Mouse (Mus musculus): ENCODE results near the gene Pcmt1. TPM values are rescaled to one million over a fixed set of nuclear protein-coding genes. Genes with fewer than 3 reads are reported as not detected.
A peak's percentile ranks its signal among the peaks of the same experiment; 100 is the strongest.

Gene Pcmt1
- polyA plus RNA-seq, 1 experiment from 2014 or later, result 80.9 TPM

- WGBS, result 89% methylated on average over 5 of the region's 5 CpGs
- H3K4me3 ChIP-seq (ENCODE audit: low read depth, low read length), result no peak overlapping the region
- no peak for TF ChIP-seq CTCF (IDR thresholded peaks at IDR 0.05; ENCODE audit: low read depth)
- no peak for ATAC-seq
- H3K36me3 ChIP-seq (ENCODE audit: control insufficient read depth, insufficient read depth), result peaks cover 74% of the 10 kb centered on the region
- no peak overlapping the region for H3K4me2 ChIP-seq (replicated peaks; ENCODE audit: low read depth)
- H3K9me3 ChIP-seq (ENCODE audit: control insufficient read depth), result no peaks in the 10 kb centered on the region
- no peak overlapping the region for H3K27ac ChIP-seq (ENCODE audit: low read depth, low read length)
- H3K9ac ChIP-seq (ENCODE audit: low read depth, low read length), result no peak overlapping the region
- no peaks in the 10 kb centered on the region for H3K27me3 ChIP-seq (replicated peaks; ENCODE audit: control insufficient read depth, insufficient read depth, low read length)
- H3K4me1 ChIP-seq (replicated peaks; ENCODE audit: control insufficient read depth, insufficient read depth, low read length), result no peaks in the 10 kb centered on the region
These were observed 29.2 kb upstream of the Pcmt1 start for GRCm38 (mm10) chr10:7710121-7710520.

DNA sequence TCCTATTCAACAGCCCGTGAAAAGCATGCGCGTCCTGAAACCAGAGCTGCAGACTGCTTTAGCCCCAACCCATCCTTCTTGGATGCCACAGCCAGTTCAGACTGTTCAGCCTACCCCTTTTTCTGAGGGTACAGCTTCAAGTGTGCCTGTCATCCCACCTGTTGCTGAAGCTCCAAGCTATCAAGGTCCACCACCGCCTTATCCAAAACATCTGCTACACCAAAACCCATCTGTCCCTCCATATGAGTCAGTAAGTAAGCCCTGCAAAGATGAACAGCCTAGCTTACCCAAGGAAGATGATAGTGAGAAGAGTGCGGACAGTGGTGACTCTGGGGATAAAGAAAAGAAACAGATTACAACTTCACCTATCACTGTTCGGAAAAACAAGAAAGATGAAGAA, 21.6 kb upstream of the Pcmt1 start:
- ATAC-seq, result no peak
- Histone ChIP-seq H3K9ac (ENCODE audit: low read depth, low read length) (no peak overlapping the region), H3K9me3 (ENCODE audit: control insufficient read depth) (no peaks in the 10 kb centered on the region), H3K27me3 (replicated peaks; ENCODE audit: control insufficient read depth, insufficient read depth, low read length) (no peaks in the 10 kb centered on the region), H3K27ac (ENCODE audit: low read depth, low read length) (no peak overlapping the region), H3K4me1 (replicated peaks; ENCODE audit: control insufficient read depth, insufficient read depth, low read length) (no peaks in the 10 kb centered on the region), H3K4me2 (replicated peaks; ENCODE audit: low read depth) (no peak overlapping the region), H3K36me3 (ENCODE audit: control insufficient read depth, insufficient read depth) (peaks cover 74% of the 10 kb centered on the region), H3K4me3 (ENCODE audit: low read depth, low read length) (no peak overlapping the region)
- 96% methylated on average over 6 of the region's 6 CpGs for WGBS
- no peak for TF ChIP-seq CTCF (IDR thresholded peaks at IDR 0.05; ENCODE audit: low read depth)

DNA sequence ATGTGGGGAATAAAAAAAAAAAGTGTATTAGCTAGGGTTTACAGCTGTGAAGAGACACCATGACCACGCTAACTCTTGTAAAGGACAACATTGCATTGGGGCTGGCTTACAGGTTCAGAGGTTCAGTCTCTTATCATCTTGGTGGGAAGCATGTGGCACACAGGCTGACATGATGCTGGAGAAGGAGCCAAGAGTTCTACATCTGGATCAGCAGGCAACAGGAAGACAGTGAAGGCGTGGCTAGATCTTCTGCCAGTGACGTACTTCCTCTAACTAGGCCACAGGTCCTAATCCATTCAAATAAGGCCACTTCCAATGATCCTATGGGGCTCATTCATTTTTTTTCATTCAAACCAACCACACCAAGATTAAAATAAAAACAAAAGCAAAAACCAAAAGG, 19.2 kb upstream of the Pcmt1 start:
- no peak for TF ChIP-seq CTCF (IDR thresholded peaks at IDR 0.05; ENCODE audit: low read depth)
- Histone ChIP-seq H3K27ac (ENCODE audit: low read depth, low read length) (no peak overlapping the region), H3K27me3 (replicated peaks; ENCODE audit: control insufficient read depth, insufficient read depth, low read length) (no peaks in the 10 kb centered on the region), H3K4me3 (ENCODE audit: low read depth, low read length) (no peak overlapping the region), H3K36me3 (ENCODE audit: control insufficient read depth, insufficient read depth) (peaks cover 68% of the 10 kb centered on the region), H3K4me1 (replicated peaks; ENCODE audit: control insufficient read depth, insufficient read depth, low read length) (no peaks in the 10 kb centered on the region), H3K9me3 (ENCODE audit: control insufficient read depth) (no peaks in the 10 kb centered on the region), H3K4me2 (replicated peaks; ENCODE audit: low read depth) (no peak overlapping the region), H3K9ac (ENCODE audit: low read depth, low read length) (no peak overlapping the region)
- ATAC-seq, result no peak
- 77% methylated on average over 3 of the region's 3 CpGs for WGBS

GRCm38 (mm10) chr10:7695286-7695685, 14.3 kb upstream of the Pcmt1 start:
- TF ChIP-seq CTCF (IDR thresholded peaks at IDR 0.05; ENCODE audit: low read depth), result peak; percentile 32
- peaks cover 64% of the 10 kb centered on the region for H3K36me3 ChIP-seq (ENCODE audit: control insufficient read depth, insufficient read depth)
- H3K4me2 ChIP-seq (replicated peaks; ENCODE audit: low read depth), result no peak overlapping the region
- H3K9me3 ChIP-seq (ENCODE audit: control insufficient read depth), result no peaks in the 10 kb centered on the region
- H3K27ac ChIP-seq (ENCODE audit: low read depth, low read length), result no peak overlapping the region
- H3K27me3 ChIP-seq (replicated peaks; ENCODE audit: control insufficient read depth, insufficient read depth, low read length), result no peaks in the 10 kb centered on the region
- no peaks in the 10 kb centered on the region for H3K4me1 ChIP-seq (replicated peaks; ENCODE audit: control insufficient read depth, insufficient read depth, low read length)
- no peak for ATAC-seq
- H3K9ac ChIP-seq (ENCODE audit: low read depth, low read length), result no peak overlapping the region
- H3K4me3 ChIP-seq (ENCODE audit: low read depth, low read length), result no peak overlapping the region

- H3K4me2 ChIP-seq (replicated peaks; ENCODE audit: low read depth), result no peak overlapping the region
- no peaks in the 10 kb centered on the region; the same call in none of the 2 replicates for H3K4me1 ChIP-seq (replicated peaks; ENCODE audit: control insufficient read depth, insufficient read depth, low read length)
- peak; percentile 45 for ATAC-seq
These were observed 6.0 kb upstream of the Pcmt1 start for GRCm38 (mm10) chr10:7686902-7687301.

DNA sequence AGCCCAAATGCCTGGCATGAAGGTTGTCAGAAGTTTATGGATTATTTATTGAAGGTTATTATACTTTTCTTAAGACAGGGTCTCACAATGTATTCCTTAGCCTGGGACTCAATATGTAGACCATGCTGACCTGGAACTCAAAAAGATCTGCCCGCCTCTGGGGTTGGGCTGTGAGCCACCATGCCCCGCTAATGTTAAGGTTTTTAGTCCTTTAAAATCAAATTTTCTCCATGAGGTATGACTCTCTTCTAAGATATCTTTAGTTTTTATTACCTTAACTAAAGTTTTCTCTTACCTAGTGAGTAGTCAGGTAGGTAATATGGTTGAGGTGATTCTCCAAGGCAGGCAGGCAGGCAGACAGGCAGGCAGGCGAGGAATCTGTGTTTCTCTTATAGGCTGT, 1.3 kb upstream of the Pcmt1 start:
- H3K9ac ChIP-seq (ENCODE audit: low read depth, low read length), result peak overlapping the region; percentile 100
- H3K9me3 ChIP-seq (ENCODE audit: control insufficient read depth), result no peaks in the 10 kb centered on the region
- H3K27me3 ChIP-seq (replicated peaks; ENCODE audit: control insufficient read depth, insufficient read depth, low read length), result no peaks in the 10 kb centered on the region
- H3K4me1 ChIP-seq (replicated peaks; ENCODE audit: control insufficient read depth, insufficient read depth, low read length), result peaks cover 3% of the 10 kb centered on the region
- WGBS, result 34% methylated on average over 3 of the region's 3 CpGs
- H3K4me3 ChIP-seq (ENCODE audit: low read depth, low read length), result peak overlapping the region; percentile 98
- no peak overlapping the region; the same call in 1 of the 2 replicates for H3K27ac ChIP-seq (ENCODE audit: low read depth, low read length)
- ATAC-seq, result no peak
- TF ChIP-seq CTCF (IDR thresholded peaks at IDR 0.05; ENCODE audit: low read depth), result no peak
- H3K4me2 ChIP-seq (replicated peaks; ENCODE audit: low read depth), result peak overlapping the region; percentile 79
- 0 out of 2 replicates have a peak, but pooled peaks cover under 1% of the 10 kb centered on the region for H3K36me3 ChIP-seq (ENCODE audit: control insufficient read depth, insufficient read depth)

More at GRCm38 (mm10) chr10:7686902-7687301, 6.0 kb upstream of the Pcmt1 start:
- WGBS, result 50% methylated on average over 6 of the region's 6 CpGs
- H3K9me3 ChIP-seq (ENCODE audit: control insufficient read depth), result no peaks in the 10 kb centered on the region
- H3K4me3 ChIP-seq (ENCODE audit: low read depth, low read length), result no peak overlapping the region
- no peaks in the 10 kb centered on the region for H3K27me3 ChIP-seq (replicated peaks; ENCODE audit: control insufficient read depth, insufficient read depth, low read length)
- no peak overlapping the region for H3K9ac ChIP-seq (ENCODE audit: low read depth, low read length)
- peaks cover 8% of the 10 kb centered on the region for H3K36me3 ChIP-seq (ENCODE audit: control insufficient read depth, insufficient read depth)
- H3K27ac ChIP-seq (ENCODE audit: low read depth, low read length), result no peak overlapping the region
- no peak for TF ChIP-seq CTCF (IDR thresholded peaks at IDR 0.05; ENCODE audit: low read depth)
